In genomic region chr15:32153404-32153803, GRCm38 (mm10) we compare ENCODE assay signal across 30 mouse cellular contexts. TPM values are rescaled to one million over a fixed set of nuclear protein-coding genes. Genes with fewer than 3 reads are reported as not detected.
DNase-seq lines count a peak whose midpoint lies in the region; ATAC-seq and TF ChIP-seq lines count a peak whose summit lies in the region.
"Had no signal": no experiment of that assay in that cellular context is flagged by ENCODE, and none has a peak within 500 bp of the region (broad histone marks: within the 10 kb centered on the region; RNA-seq: fewer than 3 reads in every experiment).

No protein-coding gene starts in this region.

- no peaks in the 10 kb centered on the region for H3K27me3 ChIP-seq in heart, embryonic 10.5 days (ENCODE audit: insufficient read depth, poor library complexity, severe bottlenecking)
- no peaks in the 10 kb centered on the region for H3K27me3 ChIP-seq in hindbrain, embryonic 14.5 days (ENCODE audit: control insufficient read depth, insufficient read depth, low read length)
- H3K27me3 ChIP-seq in midbrain, postnatal 0 days (ENCODE audit: insufficient read depth, low read length) = no peaks in the 10 kb centered on the region
- H3K27me3 ChIP-seq: embryonic facial prominence, embryonic 13.5 days; heart, embryonic 13.5 days; intestine, embryonic 15.5 days; limb, embryonic 12.5 days; liver, embryonic 12.5 days; midbrain, embryonic 12.5 days; stomach, embryonic 15.5 days had no signal

- H3K9ac ChIP-seq in hindbrain, embryonic 14.5 days = no peak overlapping the region
- no peak overlapping the region for H3K9ac ChIP-seq in midbrain, postnatal 0 days (replicated peaks; ENCODE audit: low read length, poor library complexity, severe bottlenecking)
- H3K9ac ChIP-seq: embryonic facial prominence, embryonic 13.5 days; heart, embryonic 13.5 days; intestine, embryonic 15.5 days; limb, embryonic 12.5 days; liver, embryonic 12.5 days; midbrain, embryonic 12.5 days; stomach, embryonic 15.5 days had no signal

- WGBS in heart, embryonic 10.5 days = 90% methylated on average over 2 of the region's 2 CpGs
- WGBS in hindbrain, embryonic 14.5 days = 68% methylated on average over 2 of the region's 2 CpGs
- WGBS in midbrain, postnatal 0 days = 62% methylated on average over 2 of the region's 2 CpGs

- H3K36me3 ChIP-seq in heart, embryonic 10.5 days = no peaks in the 10 kb centered on the region
- H3K36me3 ChIP-seq in hindbrain, embryonic 14.5 days (replicated peaks; ENCODE audit: control insufficient read depth, insufficient read depth) = no peaks in the 10 kb centered on the region
- no peaks in the 10 kb centered on the region for H3K36me3 ChIP-seq in midbrain, postnatal 0 days (ENCODE audit: insufficient read depth, low read length)
- H3K36me3 ChIP-seq: embryonic facial prominence, embryonic 13.5 days; heart, embryonic 13.5 days; intestine, embryonic 15.5 days; limb, embryonic 12.5 days; liver, embryonic 12.5 days; midbrain, embryonic 12.5 days; stomach, embryonic 15.5 days had no signal

- no peak overlapping the region for H3K27ac ChIP-seq in heart, embryonic 10.5 days
- H3K27ac ChIP-seq in hindbrain, embryonic 14.5 days = no peak overlapping the region
- H3K27ac ChIP-seq in midbrain, postnatal 0 days (ENCODE audit: low read depth, low read length) = no peak overlapping the region
- H3K27ac ChIP-seq: embryonic facial prominence, embryonic 13.5 days; heart, embryonic 13.5 days; intestine, embryonic 15.5 days; limb, embryonic 12.5 days; liver, embryonic 12.5 days; midbrain, embryonic 12.5 days; stomach, embryonic 15.5 days had no signal

- DNase-seq in heart, embryonic 10.5 days (ENCODE audit: low spot score) = peak; percentile 9
- no peak for DNase-seq in heart, postnatal 14 days
- peak; percentile 15 for DNase-seq in brain, embryonic 14.5 days (ENCODE audit: low read depth)
- DNase-seq in hindbrain, embryonic 14.5 days (ENCODE audit: low spot score) = no peak
- DNase-seq in midbrain, postnatal 0 days (ENCODE audit: low spot score) = peak; percentile 33
- no peak for DNase-seq in right cerebral cortex, postnatal 25 days
- DNase-seq in cerebellum, adult 11 months = no peak
- DNase-seq: adrenal gland, postnatal 36 days; cerebellum, adult 11-12 months; cerebellum, postnatal 14 days; gastrocnemius, postnatal 14 days; heart, adult 18-20 months; heart, postnatal 36 days; kidney, adult 8-10 months; kidney, postnatal 14 days; lung, adult 18-20 months; right cerebral cortex, postnatal 4 days; thymus, postnatal 25 days had no signal

- no peak overlapping the region for H3K4me2 ChIP-seq in hindbrain, embryonic 14.5 days (replicated peaks)
- H3K4me2 ChIP-seq in midbrain, postnatal 0 days (ENCODE audit: low read depth, low read length, poor library complexity, severe bottlenecking) = no peak overlapping the region
- H3K4me2 ChIP-seq: embryonic facial prominence, embryonic 13.5 days; heart, embryonic 13.5 days; intestine, embryonic 15.5 days; limb, embryonic 12.5 days; liver, embryonic 12.5 days; midbrain, embryonic 12.5 days; stomach, embryonic 15.5 days had no signal

- no peak for TF ChIP-seq CTCF in brain, embryonic 14.5 days (IDR thresholded peaks at IDR 0.05; ENCODE audit: borderline replicate concordance, extremely low read depth, insufficient read depth, insufficient read length)
- peak; percentile 25; the same call in 1 of the 2 replicates for TF ChIP-seq CTCF in midbrain, postnatal 0 days (IDR thresholded peaks at IDR 0.05)

- no peak for TF ChIP-seq POLR2A in brain, embryonic 14.5 days (IDR thresholded peaks at IDR 0.05; ENCODE audit: borderline replicate concordance, extremely low read depth, insufficient read depth, insufficient read length, poor library complexity, severe bottlenecking)

- ATAC-seq in hindbrain, embryonic 14.5 days (ENCODE audit: low FRiP score) = peak; percentile 53; the same call in 1 of the 2 replicates
- ATAC-seq in midbrain, postnatal 0 days (ENCODE audit: low FRiP score) = peak; percentile 75; the same call in 1 of the 2 replicates
- ATAC-seq: forebrain, embryonic 14.5 days; intestine, embryonic 15.5 days; liver, embryonic 12.5 days had no signal

- no peak overlapping the region for H3K4me3 ChIP-seq in heart, embryonic 10.5 days
- H3K4me3 ChIP-seq in hindbrain, embryonic 14.5 days (replicated peaks; ENCODE audit: low read length) = no peak overlapping the region
- no peak overlapping the region for H3K4me3 ChIP-seq in midbrain, postnatal 0 days (ENCODE audit: low read depth, low read length)
- H3K4me3 ChIP-seq: embryonic facial prominence, embryonic 13.5 days; erythroblast, embryonic 14.5 days; heart, embryonic 13.5 days; intestine, embryonic 15.5 days; limb, embryonic 12.5 days; liver, embryonic 12.5 days; midbrain, embryonic 12.5 days; stomach, embryonic 15.5 days had no signal

- no peaks in the 10 kb centered on the region for H3K4me1 ChIP-seq in heart, embryonic 10.5 days
- H3K4me1 ChIP-seq in hindbrain, embryonic 14.5 days (replicated peaks; ENCODE audit: control insufficient read depth, insufficient read depth, low read length) = no peaks in the 10 kb centered on the region; the same call in none of the 2 replicates
- H3K4me1 ChIP-seq in midbrain, postnatal 0 days (ENCODE audit: insufficient read depth, low read length) = peaks cover 4% of the 10 kb centered on the region; the same call in 1 of the 2 replicates
- H3K4me1 ChIP-seq: heart, embryonic 13.5 days; intestine, embryonic 15.5 days; liver, embryonic 12.5 days; midbrain, embryonic 12.5 days; stomach, embryonic 15.5 days had no signal

- H3K9me3 ChIP-seq in heart, embryonic 10.5 days = no peaks in the 10 kb centered on the region
- H3K9me3 ChIP-seq in hindbrain, embryonic 14.5 days (ENCODE audit: control insufficient read depth, low read length) = no peaks in the 10 kb centered on the region
- no peaks in the 10 kb centered on the region for H3K9me3 ChIP-seq in midbrain, postnatal 0 days (ENCODE audit: low read length)
- H3K9me3 ChIP-seq: embryonic facial prominence, embryonic 13.5 days; heart, embryonic 13.5 days; intestine, embryonic 15.5 days; limb, embryonic 12.5 days; liver, embryonic 12.5 days; midbrain, embryonic 12.5 days; stomach, embryonic 15.5 days had no signal

- intact Hi-C loops in heart, postnatal 14 days (cut with DNase I) = no loop called here

RNA-seq across cellular contexts. Expression of gene Tas2r119, which starts 23.7 kb away (rescaled TPM):
- not detected in 2 replicates for polyA plus RNA-seq in heart, embryonic 10.5 days (2016; fragmentation: Nextera tagmentation; extraction: Ambion mirVana)
- not detected for total RNA-seq in heart, postnatal 14 days (2021)
- polyA plus RNA-seq in brain, embryonic 14.5 days (2012; rRNA removed) = not detected in 2 replicates
- not detected in 2 replicates for polyA plus RNA-seq in hindbrain, embryonic 14.5 days (2014; fragmentation: Nextera tagmentation; extraction: Ambion mirVana)
- not detected in 2 replicates for total RNA-seq in midbrain, postnatal 0 days (2014; rRNA removed)
- not detected in 2 replicates for polyA plus RNA-seq in midbrain, postnatal 0 days (2015; fragmentation: Nextera tagmentation; extraction: Ambion mirVana)
- total RNA-seq: adrenal gland, postnatal 36 days; ES-E14; gastrocnemius, postnatal 14 days; heart, adult 18-20 months; heart, postnatal 36 days; layer of hippocampus, adult 8-10 months; left cerebral cortex, postnatal 14 days had no signal
- polyA plus RNA-seq: embryonic facial prominence, embryonic 13.5 days; erythroblast, embryonic 14.5 days; forebrain, embryonic 14.5 days; heart, embryonic 13.5 days; intestine, embryonic 15.5 days; limb, embryonic 12.5 days; liver, embryonic 12.5 days; midbrain, embryonic 12.5 days; stomach, embryonic 15.5 days had no signal

Comparison
In these comparisons a context has a peak if more than half of its experiments do, and no peak if none do; other contexts are left out.
1. DNase-seq: peak in heart, embryonic 10.5 days (single experiment), brain, embryonic 14.5 days (single experiment) and midbrain, postnatal 0 days (single experiment); none in heart, postnatal 14 days (0 of 2), hindbrain, embryonic 14.5 days (single experiment), right cerebral cortex, postnatal 25 days (single experiment) and cerebellum, adult 11 months (single experiment).